Mouse (Mus musculus) neural tube, embryonic 15.5 days (tissue): ENCODE measurements around the gene Ankdd1a. TPM values are rescaled to one million over a fixed set of nuclear protein-coding genes. Genes with fewer than 3 reads are reported as not detected.

Source experiments
- ATAC-seq: fragments of 200-750 bp; cut with Nextera tagmentation; 2 replicates; pipeline ENCODE4 v1.8.0; 2017; ENCODE audit warnings: mild to moderate bottlenecking, moderate TSS enrichment, moderate library complexity; ENCODE audit not compliant: low FRiP score
- H3K27ac ChIP-seq: fragments of 300-500 bp; sonication (generic); replicated peaks from 2 replicates; pipeline ENCODE4 v1.5.1; 2015; ENCODE audit warnings: mild to moderate bottlenecking, inconsistent platforms
- H3K27me3 ChIP-seq: fragments of 300-500 bp; sonication (generic); replicated peaks from 2 replicates; pipeline ENCODE4 v1.6.1; 2015; ENCODE audit warnings: inconsistent platforms
- H3K36me3 ChIP-seq: fragments of 300-500 bp; sonication (generic); 2 replicates; pipeline ENCODE4 v1.6.1; 2015; ENCODE audit warnings: inconsistent platforms
- H3K4me1 ChIP-seq: fragments of 300-500 bp; sonication (generic); 2 replicates; pipeline ENCODE4 v1.6.1; 2015; ENCODE audit warnings: inconsistent platforms
- H3K4me2 ChIP-seq: fragments of 300-500 bp; sonication (generic); 2 replicates; pipeline ENCODE4 v1.6.1; 2015; ENCODE audit warnings: inconsistent platforms, mild to moderate bottlenecking, moderate library complexity
- H3K4me3 ChIP-seq: fragments of 300-500 bp; sonication (generic); replicated peaks from 2 replicates; pipeline ENCODE4 v1.5.1; 2015; ENCODE audit warnings: mild to moderate bottlenecking, inconsistent platforms
- H3K9ac ChIP-seq: fragments of 300-500 bp; sonication (generic); replicated peaks from 2 replicates; pipeline ENCODE4 v1.6.1; 2015; ENCODE audit warnings: mild to moderate bottlenecking, inconsistent platforms
- H3K9me3 ChIP-seq: fragments of 300-500 bp; sonication (generic); replicated peaks from 2 replicates; pipeline ENCODE4 v1.6.1; 2016; ENCODE audit warnings: inconsistent platforms
- WGBS: fragments of 180-500 bp; shearing (Covaris S2); methylation state at CpG from one replicate; pipeline ENCODE4 v1.1.7; 2015; ENCODE audit warnings: mixed read lengths; 5-methylcytosine and 5-hydroxymethylcytosine counted together
- polyA plus RNA-seq: library from polyadenylated mRNA; unstranded; fragments of >200 nt; fragmentation: Nextera tagmentation; extraction: Ambion mirVana; gene quantifications from 2 replicates; pipeline ENCODE4 v1.2.1, GENCODE M21; 2015

Ankdd1a gene
- polyA plus RNA-seq, 1 experiment from 2014 or later: 1.2 TPM

DNA sequence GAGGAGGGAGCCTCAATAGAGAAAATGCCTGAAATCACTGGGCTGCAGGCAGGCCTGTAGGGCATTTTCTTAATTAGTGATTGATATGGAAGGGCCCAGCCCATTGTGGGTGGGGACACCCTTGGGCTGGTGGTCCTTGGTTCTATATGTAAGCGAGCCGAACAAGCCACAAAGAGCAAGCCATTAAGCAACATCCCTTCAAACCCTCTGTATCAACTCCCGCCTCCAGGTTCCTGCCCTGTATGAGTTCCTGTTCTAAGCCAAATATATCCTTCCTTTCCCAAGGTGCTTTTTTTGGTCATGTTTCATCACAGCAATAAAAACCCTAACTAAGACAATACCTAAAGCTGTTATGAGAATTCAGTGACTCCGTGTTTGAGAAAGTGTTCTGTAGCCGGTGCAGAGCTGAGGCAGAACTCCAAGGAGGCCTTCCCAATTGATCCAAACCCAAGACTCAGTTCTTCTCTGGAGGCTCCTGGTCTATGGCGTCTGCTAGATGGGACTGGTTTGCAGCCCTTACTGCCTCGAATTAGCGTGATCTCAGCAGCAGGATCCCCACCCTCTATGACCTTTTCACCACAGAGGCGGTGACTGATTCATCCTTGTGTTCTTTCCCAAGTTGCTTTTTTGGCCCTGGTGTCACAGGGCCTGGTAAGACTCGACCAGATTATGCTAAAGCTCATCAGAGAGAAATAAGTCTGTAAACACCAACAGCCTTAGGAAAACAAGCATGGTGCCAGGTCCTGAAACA, 5.6 kb upstream of the Ankdd1a start:
- H3K4me3 ChIP-seq: no peak overlapping the region
- no peaks in the 10 kb centered on the region for H3K9me3 ChIP-seq
- H3K36me3 ChIP-seq: no peaks in the 10 kb centered on the region
- peaks cover 14% of the 10 kb centered on the region for H3K4me1 ChIP-seq
- H3K4me2 ChIP-seq: no peak overlapping the region
- H3K27me3 ChIP-seq: no peaks in the 10 kb centered on the region
- no peak overlapping the region for H3K27ac ChIP-seq
- H3K9ac ChIP-seq: no peak overlapping the region
- no peak for ATAC-seq
- WGBS: 85% methylated on average over 10 of the region's 10 CpGs

DNA sequence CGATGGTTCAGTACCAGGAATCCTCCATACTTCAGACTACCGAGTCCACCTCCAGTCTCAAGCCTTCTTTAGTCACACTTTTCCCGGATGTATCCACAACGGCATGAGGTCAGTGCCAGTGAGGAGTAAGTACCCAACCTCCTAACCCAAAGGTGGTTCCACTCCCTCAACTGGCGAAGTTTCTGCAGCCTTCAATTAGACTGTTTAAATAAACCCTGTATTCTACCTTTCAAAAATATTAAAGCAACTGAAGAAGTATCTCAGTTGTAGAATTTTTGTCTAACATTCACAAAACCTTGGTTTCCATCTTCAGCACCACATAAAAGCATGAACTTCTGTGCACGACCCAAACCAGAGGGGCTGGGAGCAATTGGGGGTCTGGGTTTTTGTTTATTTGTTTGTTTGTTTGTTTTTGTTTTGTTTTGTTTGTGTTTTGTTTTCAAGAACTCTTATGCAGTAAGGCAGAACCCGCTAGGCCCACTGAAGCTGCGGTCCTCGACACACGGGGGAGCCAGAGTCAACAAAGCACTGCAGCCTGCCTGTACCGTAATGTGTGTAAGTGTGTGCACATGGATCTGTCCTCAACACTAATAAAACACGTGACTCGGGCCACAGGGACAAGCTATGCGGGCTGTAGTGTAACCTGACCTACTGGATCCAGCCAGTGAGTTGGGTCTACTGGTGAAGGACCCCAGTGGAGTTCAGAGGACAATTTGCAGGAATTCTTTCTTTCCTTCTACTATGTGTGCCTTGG, 3.8 kb upstream of the Ankdd1a start:
- WGBS: 23% methylated on average over 14 of the region's 14 CpGs
- Histone ChIP-seq H3K4me2 (peak overlapping the region; percentile 38; the same call in 1 of the 2 replicates), H3K4me3 (no peak overlapping the region), H3K4me1 (peaks cover 26% of the 10 kb centered on the region), H3K27ac (no peak overlapping the region), H3K9ac (no peak overlapping the region), H3K36me3 (no peaks in the 10 kb centered on the region), H3K9me3 (no peaks in the 10 kb centered on the region), H3K27me3 (no peaks in the 10 kb centered on the region)
- peak; percentile 75 for ATAC-seq

DNA sequence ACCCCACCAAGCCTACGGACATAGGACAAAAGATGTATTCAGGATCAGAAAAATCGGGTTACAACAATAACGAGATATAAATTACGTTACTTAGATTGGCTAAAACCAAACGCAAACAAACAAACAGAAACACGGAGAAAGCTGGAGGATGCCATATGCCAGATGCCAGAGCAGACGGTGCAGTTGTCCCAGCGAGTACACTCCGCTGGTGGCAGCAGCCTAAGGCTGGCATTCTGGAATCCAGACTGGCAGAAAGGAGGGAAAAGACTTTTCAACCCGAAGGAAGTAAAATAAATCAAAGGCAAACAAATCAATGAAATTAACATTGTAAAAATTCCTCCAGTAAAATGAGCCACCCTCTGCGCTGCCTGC, 498 bp upstream of the Ankdd1a start:
- peaks cover 26% of the 10 kb centered on the region for H3K4me1 ChIP-seq
- no peaks in the 10 kb centered on the region for H3K27me3 ChIP-seq
- 11% methylated on average over 11 of the region's 11 CpGs for WGBS
- H3K9me3 ChIP-seq: no peaks in the 10 kb centered on the region
- H3K9ac ChIP-seq: peak overlapping the region; percentile 52
- peak overlapping the region; percentile 72 for H3K4me2 ChIP-seq
- peak overlapping the region; percentile 39 for H3K4me3 ChIP-seq
- no peaks in the 10 kb centered on the region for H3K36me3 ChIP-seq
- ATAC-seq: 0 out of 2 replicates have a peak, but pooled peaks have one; percentile 45
- H3K27ac ChIP-seq: peak overlapping the region; percentile 79

DNA sequence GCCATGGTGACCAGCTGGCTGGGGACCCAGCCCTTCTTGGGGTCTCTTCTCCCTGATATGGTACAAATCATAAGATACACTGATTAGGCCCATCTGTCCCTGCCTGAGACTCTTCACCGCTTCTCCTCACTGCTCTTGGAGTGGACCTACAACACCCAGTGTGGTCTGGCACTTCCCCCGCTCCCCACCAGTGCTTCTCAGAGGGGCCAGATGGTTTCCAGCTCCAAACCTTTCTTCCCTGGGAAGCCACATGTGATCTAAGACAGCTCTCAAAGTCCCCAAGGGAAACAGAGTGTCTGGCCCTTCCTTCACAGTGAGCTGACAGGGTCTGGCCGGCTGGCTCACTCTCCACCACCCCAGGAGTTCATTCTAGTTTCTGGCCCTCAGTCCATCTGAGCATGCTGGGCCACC, 5.1 kb downstream of the Ankdd1a start:
- WGBS: 70% methylated on average over 3 of the region's 3 CpGs
- no peak for ATAC-seq

DNA sequence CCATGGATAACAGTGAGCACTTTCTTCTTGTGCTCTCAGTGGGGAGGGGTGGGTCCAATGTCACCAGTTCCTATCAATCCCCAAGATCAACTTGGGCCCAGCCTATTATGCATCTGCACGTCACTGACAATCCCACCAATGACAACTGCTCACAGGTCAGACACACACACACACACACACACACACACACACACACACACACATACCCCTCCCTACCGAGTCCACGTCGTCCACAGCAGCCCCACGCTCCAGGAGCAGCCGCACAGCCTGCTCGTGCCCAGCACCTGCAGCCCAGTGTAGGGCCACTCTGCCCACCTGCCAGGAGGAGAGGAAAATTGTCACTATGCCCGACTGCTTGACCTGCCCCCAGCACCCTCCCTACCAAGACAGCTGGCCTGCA, 5.6 kb downstream of the Ankdd1a start:
- WGBS: 69% methylated on average over 8 of the region's 8 CpGs
- no peak overlapping the region for H3K4me2 ChIP-seq
- no peaks in the 10 kb centered on the region for H3K36me3 ChIP-seq
- H3K4me1 ChIP-seq: peaks cover under 1% of the 10 kb centered on the region; the same call in 1 of the 2 replicates
- no peaks in the 10 kb centered on the region for H3K27me3 ChIP-seq
- H3K27ac ChIP-seq: no peak overlapping the region
- no peak overlapping the region for H3K9ac ChIP-seq
- H3K4me3 ChIP-seq: no peak overlapping the region
- ATAC-seq: no peak
- no peaks in the 10 kb centered on the region for H3K9me3 ChIP-seq

More for the DNA sequence above, 5.1 kb downstream of the Ankdd1a start:
- H3K4me1 ChIP-seq: peaks cover 5% of the 10 kb centered on the region
- no peaks in the 10 kb centered on the region for H3K9me3 ChIP-seq
- H3K9ac ChIP-seq: no peak overlapping the region
- no peaks in the 10 kb centered on the region for H3K27me3 ChIP-seq
- no peak overlapping the region for H3K4me2 ChIP-seq
- no peak overlapping the region for H3K27ac ChIP-seq
- no peaks in the 10 kb centered on the region for H3K36me3 ChIP-seq
- no peak overlapping the region for H3K4me3 ChIP-seq

DNA sequence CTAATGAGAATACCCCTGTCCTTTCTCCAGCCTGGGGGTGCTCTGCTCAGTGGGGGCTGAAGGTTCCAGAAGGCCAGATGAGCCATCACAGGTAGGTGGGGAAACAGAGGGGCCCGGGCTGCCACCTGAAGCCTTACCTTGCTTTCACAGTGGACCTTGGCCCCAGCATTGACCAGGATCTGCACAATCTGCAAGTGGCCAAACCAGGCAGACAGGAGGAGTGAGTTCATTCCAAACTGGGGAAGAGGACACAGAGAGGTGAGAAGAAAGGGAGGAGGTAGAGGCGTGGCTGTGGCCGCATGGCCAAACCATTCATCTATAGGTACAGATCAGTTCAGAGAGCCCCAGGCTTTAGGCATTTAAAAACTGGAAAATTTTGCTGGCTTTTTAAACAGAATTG, 7.5 kb downstream of the Ankdd1a start:
- ATAC-seq: no peak
- H3K4me3 ChIP-seq: no peak overlapping the region

DNA sequence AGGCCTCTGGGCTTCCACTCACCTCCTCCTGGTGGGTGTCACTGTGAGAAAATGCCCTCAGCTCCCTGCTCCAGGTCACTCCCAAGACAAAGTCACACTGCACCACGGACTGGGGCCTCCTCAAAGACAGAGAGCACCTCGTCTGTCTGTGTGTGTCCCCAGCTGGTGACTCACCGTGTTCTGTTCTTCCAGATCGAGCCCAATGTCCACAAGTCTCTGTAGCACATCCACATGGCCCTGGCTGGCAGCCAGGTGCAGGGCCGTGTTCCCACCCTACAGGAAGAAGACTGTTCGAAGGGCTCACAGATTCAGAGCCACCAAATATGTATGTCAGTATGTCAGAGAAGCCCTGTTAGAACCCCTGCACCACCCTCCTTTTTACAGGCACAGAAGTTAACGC, 11.5 kb downstream of the Ankdd1a start:
- 71% methylated on average over 7 of the region's 7 CpGs for WGBS
- Histone ChIP-seq H3K36me3 (no peaks in the 10 kb centered on the region), H3K4me1 (no peaks in the 10 kb centered on the region), H3K9me3 (no peaks in the 10 kb centered on the region), H3K4me3 (no peak overlapping the region), H3K27ac (no peak overlapping the region), H3K9ac (no peak overlapping the region), H3K27me3 (no peaks in the 10 kb centered on the region), H3K4me2 (no peak overlapping the region)
- no peak for ATAC-seq

More for the DNA sequence above, 7.5 kb downstream of the Ankdd1a start:
- H3K27me3 ChIP-seq: no peaks in the 10 kb centered on the region
- no peak overlapping the region for H3K27ac ChIP-seq
- H3K36me3 ChIP-seq: no peaks in the 10 kb centered on the region
- no peak overlapping the region for H3K9ac ChIP-seq
- no peaks in the 10 kb centered on the region for H3K9me3 ChIP-seq
- H3K4me2 ChIP-seq: no peak overlapping the region
- 94% methylated on average over 3 of the region's 3 CpGs for whole genome bisulfite sequencing
- H3K4me1 ChIP-seq: no peaks in the 10 kb centered on the region

DNA sequence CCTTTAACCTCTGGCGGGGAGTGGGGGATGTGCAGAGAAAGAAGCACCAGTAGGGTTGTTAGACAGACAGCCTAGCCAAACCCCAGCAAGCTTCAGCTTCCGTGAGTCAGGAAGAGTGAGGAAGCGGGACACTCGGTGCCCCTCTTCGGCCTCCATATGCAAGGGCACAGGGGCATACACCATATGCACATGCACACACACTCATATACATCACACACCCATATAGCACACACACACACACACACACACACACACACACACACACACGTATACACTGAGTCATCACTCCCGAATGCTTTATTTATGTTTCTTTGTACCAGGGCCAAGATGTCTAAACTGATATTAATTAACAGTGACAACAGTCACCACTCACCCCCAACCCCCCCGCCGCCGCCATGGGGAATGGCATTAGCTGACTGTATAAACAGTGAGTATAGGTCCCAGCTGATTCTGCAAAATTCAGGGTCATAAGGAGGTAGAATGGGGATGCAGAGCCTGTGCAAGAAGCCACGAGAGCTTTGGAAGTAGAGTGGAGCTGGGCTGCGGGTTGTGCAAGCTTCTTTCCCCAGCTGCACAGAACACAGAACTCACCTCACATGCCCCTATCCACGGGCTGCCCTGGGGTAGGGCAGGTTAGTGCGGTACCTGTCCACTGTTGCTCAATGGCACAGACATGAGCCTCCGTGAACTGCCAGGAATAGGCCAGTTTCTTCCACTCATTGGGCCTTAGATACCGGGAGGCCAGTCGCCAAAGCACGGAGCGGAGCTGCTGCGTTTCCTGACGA, 17.1 kb downstream of the Ankdd1a start:
- H3K9ac ChIP-seq: no peak overlapping the region
- no peaks in the 10 kb centered on the region for H3K4me1 ChIP-seq
- no peak overlapping the region for H3K4me3 ChIP-seq
- 85% methylated on average over 21 of the region's 21 CpGs for WGBS
- ATAC-seq: no peak
- no peaks in the 10 kb centered on the region for H3K36me3 ChIP-seq
- no peak overlapping the region for H3K4me2 ChIP-seq
- H3K27ac ChIP-seq: no peak overlapping the region
- H3K27me3 ChIP-seq: no peaks in the 10 kb centered on the region
- no peaks in the 10 kb centered on the region for H3K9me3 ChIP-seq

DNA sequence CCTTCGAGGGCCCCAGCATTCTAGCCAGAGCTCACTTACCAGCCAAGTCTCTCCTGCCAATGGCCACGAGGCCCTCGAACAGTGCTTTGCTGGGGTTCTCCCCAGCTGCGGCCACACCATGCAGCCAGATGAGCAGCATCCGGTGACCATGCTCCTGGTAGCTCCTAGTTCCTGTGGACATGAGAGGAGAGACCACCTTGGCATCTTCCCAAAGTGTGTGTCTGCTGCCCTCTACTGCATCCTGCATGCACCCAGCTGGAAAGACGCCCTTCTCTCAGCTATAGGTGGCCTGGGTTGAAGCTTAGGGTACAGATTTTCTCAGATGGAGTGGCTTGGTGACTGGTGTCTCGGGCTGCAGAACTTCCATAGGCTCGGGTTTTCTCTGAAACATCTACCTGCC, 17.8 kb downstream of the Ankdd1a start:
- Histone ChIP-seq H3K9ac (no peak overlapping the region), H3K27me3 (no peaks in the 10 kb centered on the region), H3K27ac (no peak overlapping the region), H3K4me1 (no peaks in the 10 kb centered on the region), H3K4me3 (no peak overlapping the region), H3K36me3 (no peaks in the 10 kb centered on the region), H3K9me3 (no peaks in the 10 kb centered on the region), H3K4me2 (no peak overlapping the region)
- ATAC-seq: no peak
- 64% methylated on average over 8 of the region's 8 CpGs for whole genome bisulfite sequencing

DNA sequence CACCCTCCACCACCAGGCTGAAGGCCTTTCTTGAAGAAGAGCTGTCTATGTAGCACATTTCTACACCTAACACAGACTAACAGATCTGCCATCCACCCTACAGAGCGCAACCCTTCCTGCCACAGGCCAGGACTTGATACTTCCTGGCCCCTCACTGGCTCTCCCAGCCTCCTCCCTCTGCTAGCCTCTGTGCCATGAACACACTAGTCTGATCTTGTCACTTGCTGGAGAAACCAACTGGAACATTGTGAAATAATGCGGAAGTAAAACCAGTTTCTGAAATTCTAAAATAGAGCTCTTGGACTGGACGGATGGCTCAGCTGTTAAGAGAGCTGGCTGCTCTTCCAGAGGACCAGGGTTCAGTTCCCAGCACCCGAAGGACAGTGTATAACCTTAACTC, 27.1 kb downstream of the Ankdd1a start:
- H3K27ac ChIP-seq: no peak overlapping the region
- WGBS: 96% methylated on average over 4 of the region's 4 CpGs

DNA sequence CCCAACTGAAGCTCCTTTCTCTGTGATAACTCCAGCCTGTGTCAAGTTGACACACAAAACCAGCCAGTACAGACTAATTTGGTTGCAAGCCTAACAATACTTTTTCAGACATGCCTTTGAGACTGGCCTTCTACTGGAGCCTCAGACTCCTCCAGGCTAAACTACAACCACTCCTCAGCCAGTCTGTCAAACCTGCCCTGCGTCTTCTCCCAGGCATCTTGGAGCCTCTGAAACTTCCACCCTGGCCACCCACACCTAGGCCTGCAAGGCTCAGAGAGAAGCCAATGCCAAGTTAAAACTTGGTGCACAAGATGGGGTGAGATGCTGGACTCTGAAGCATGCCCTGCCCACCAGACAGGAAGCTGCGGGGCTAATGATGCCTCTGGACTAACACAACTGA, 27.6 kb downstream of the Ankdd1a start:
- no peaks in the 10 kb centered on the region for H3K27me3 ChIP-seq
- H3K4me3 ChIP-seq: no peak overlapping the region
- ATAC-seq: no peak
- H3K4me1 ChIP-seq: no peaks in the 10 kb centered on the region
- H3K9ac ChIP-seq: no peak overlapping the region
- peaks cover 21% of the 10 kb centered on the region for H3K36me3 ChIP-seq
- H3K4me2 ChIP-seq: no peak overlapping the region
- no peaks in the 10 kb centered on the region for H3K9me3 ChIP-seq
- 83% methylated on average over 2 of the region's 2 CpGs for WGBS
- H3K27ac ChIP-seq: no peak overlapping the region

More for the DNA sequence above, 27.1 kb downstream of the Ankdd1a start:
- no peak overlapping the region for H3K4me2 ChIP-seq
- no peak overlapping the region for H3K4me3 ChIP-seq
- no peaks in the 10 kb centered on the region for H3K9me3 ChIP-seq
- H3K36me3 ChIP-seq: peaks cover 16% of the 10 kb centered on the region; the same call in 1 of the 2 replicates
- ATAC-seq: no peak
- H3K4me1 ChIP-seq: no peaks in the 10 kb centered on the region
- H3K9ac ChIP-seq: no peak overlapping the region
- H3K27me3 ChIP-seq: no peaks in the 10 kb centered on the region
